Mouse (Mus musculus) MEL (cell line): ENCODE measurements around the gene Bnip3.

Experiments used
- CTCF ChIP-seq, 3 experiments: IDR thresholded peaks in 2 of 3; conservative IDR thresholded peaks in 1 of 3; 2 replicates each; pipeline ENCODE4 v1.5.1; 2011 to 2012; ENCODE audit warnings: low read length in 3 of 3, low read depth in 2 of 3, mild to moderate bottlenecking in 2 of 3, improper control_type of control experiment in 1 of 3, inconsistent platforms in 1 of 3, mixed read lengths in 1 of 3, moderate library complexity in 1 of 3; ENCODE audit not compliant: control insufficient read depth in 1 of 3, insufficient read depth in 1 of 3, poor library complexity in 1 of 3, severe bottlenecking in 1 of 3
- EP300 ChIP-seq, 2 experiments: IDR thresholded peaks; 2 replicates each; pipeline ENCODE4 v1.6.1; 2011; ENCODE audit warnings: improper control_type of control experiment in 2 of 2, low read length in 2 of 2, low read depth in 1 of 2, mild to moderate bottlenecking in 1 of 2
- ETS1 ChIP-seq: IDR thresholded peaks from 2 replicates; pipeline ENCODE4 v1.6.1; 2012; ENCODE audit warnings: low read depth, mild to moderate bottlenecking, inconsistent platforms, low read length, improper control_type of control experiment, moderate library complexity
- MXI1 ChIP-seq: IDR thresholded peaks from 2 replicates; pipeline ENCODE4 v1.6.1; 2011; ENCODE audit warnings: mild to moderate bottlenecking, low read depth, low read length, improper control_type of control experiment
- NRF1 ChIP-seq: IDR thresholded peaks from 2 replicates; pipeline ENCODE4 v1.6.1; 2014; ENCODE audit warnings: low read depth, mild to moderate bottlenecking, inconsistent platforms, low read length, improper control_type of control experiment, moderate library complexity; ENCODE audit not compliant: poor library complexity, insufficient read depth, severe bottlenecking
- POLR2A ChIP-seq, 2 experiments: IDR thresholded peaks; 2 replicates each; pipeline ENCODE4 v1.6.1; 2011 to 2012; ENCODE audit warnings: low read length in 2 of 2, mild to moderate bottlenecking in 2 of 2, control low read depth in 1 of 2, improper control_type of control experiment in 1 of 2, low read depth in 1 of 2, moderate library complexity in 1 of 2; ENCODE audit not compliant: control insufficient read depth in 1 of 2, insufficient read depth in 1 of 2, poor library complexity in 1 of 2
- POLR2AphosphoS5 ChIP-seq: IDR thresholded peaks from 2 replicates; pipeline ENCODE4 v1.6.1; 2012; ENCODE audit warnings: low read depth, borderline replicate concordance, mild to moderate bottlenecking, inconsistent platforms, low read length, moderate library complexity, mixed read lengths
- RAD21 ChIP-seq: IDR thresholded peaks from 2 replicates; pipeline ENCODE4 v1.6.1; 2011; ENCODE audit warnings: mild to moderate bottlenecking, low read depth, low read length, improper control_type of control experiment
- TAL1 ChIP-seq: IDR thresholded peaks from 2 replicates; pipeline ENCODE4 v1.6.1; 2012; ENCODE audit warnings: mild to moderate bottlenecking, inconsistent platforms, low read length, moderate library complexity, mixed read lengths

DNA sequence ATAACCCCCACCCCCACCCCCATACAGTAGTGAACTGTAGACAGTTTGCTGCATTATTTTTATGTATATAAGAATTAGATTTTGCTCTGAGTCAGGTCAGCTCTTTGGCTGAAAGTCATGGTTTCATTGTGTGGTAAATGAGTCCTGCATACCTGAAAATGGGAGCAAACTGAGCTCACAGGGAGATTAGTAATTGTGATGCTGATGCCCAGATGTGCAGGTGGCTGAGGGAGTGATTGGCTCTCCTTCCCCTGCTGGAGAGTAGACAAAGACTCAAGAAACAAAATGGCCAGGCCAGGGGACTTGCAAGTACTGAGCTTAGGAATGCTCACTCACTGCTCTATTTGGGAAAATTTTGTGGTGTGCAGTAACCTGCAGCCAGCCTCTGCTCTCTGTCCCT lies 59.2 kb downstream of the Bnip3 start:
- TF ChIP-seq CTCF (IDR thresholded peaks at IDR 0.05 in 2 of 3, conservative IDR thresholded peaks at IDR 0.05 in 1 of 3; ENCODE audit: control insufficient read depth in 1 of 3, insufficient read depth in 1 of 3, low read depth in 2 of 3, low read length in 3 of 3, poor library complexity in 1 of 3, severe bottlenecking in 1 of 3) (no peak), EP300 (IDR thresholded peaks at IDR 0.05; ENCODE audit: low read depth in 1 of 2, low read length in 2 of 2) (no peak), POLR2A (IDR thresholded peaks at IDR 0.05; ENCODE audit: control insufficient read depth in 1 of 2, insufficient read depth in 1 of 2, low read depth in 1 of 2, low read length in 2 of 2, poor library complexity in 1 of 2) (no peak), ETS1 (no peak), TAL1 (no peak), NRF1 (no peak), RAD21 (no peak), POLR2AphosphoS5 (no peak), MXI1 (no peak)
